In the genomic region with DNA sequence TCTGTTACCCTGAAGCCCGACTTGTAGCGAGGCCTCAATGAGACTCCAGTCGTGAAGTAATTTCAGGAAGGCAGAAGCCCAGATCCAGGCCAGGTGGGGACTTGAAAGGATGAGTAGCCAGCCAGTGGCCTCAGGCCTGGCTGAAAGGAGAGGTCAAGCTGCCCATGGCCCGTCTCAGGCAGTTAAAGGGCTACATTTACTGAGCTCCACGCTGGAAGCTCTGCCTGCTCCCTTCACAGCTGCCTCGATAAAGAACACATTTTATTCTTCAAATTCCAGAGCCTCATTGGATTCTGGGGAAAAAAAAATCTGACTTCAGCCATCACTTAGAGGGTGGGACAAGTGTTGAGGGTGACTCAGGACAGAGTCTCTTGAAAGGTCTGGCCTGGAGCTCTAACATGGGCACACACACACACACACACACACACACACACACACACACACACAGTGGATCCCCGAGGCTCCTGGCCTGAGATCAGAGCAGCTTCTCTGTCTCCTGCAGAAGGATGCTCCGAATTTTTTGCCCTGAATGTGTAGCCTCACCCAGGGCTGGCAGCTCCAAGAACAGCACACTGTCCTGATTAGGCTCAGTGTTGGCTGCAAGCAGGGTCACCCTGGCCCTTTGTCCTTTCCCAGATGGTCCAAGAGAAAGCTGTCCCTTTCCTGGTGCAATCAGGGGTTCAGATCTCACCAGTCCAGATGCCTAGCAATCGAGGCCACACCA, we compare ENCODE assay signal across 25 mouse cellular contexts. TPM values are rescaled to one million over a fixed set of nuclear protein-coding genes. Genes with fewer than 3 reads are reported as not detected.
A peak's percentile ranks its signal among the peaks of the same experiment; 100 is the strongest.
DNase-seq lines count a peak whose midpoint lies in the region; ATAC-seq and TF ChIP-seq lines count a peak whose summit lies in the region.
"Had no signal": no experiment of that assay in that cellular context is flagged by ENCODE, and none has a peak within 500 bp of the region (broad histone marks: within the 10 kb centered on the region; RNA-seq: fewer than 3 reads in every experiment).

No protein-coding gene starts in this region.

- peak; percentile 51 for DNase-seq in adrenal gland, postnatal 10 days
- DNase-seq in adrenal gland, adult 18-20 months (ENCODE audit: low spot score in 2 of 2) = no peak
- peak; percentile 11 for DNase-seq in heart, postnatal 4 days
- DNase-seq in urinary bladder, postnatal 14 days (ENCODE audit: low spot score) = peak; percentile 15
- DNase-seq in urinary bladder, postnatal 10 days (ENCODE audit: low spot score) = no peak
- no peak for DNase-seq in stomach, postnatal 0 days (ENCODE audit: low spot score)
- no peak for DNase-seq in ovary, postnatal 10 days (ENCODE audit: low spot score)
- DNase-seq: cerebellum, adult 11-12 months; cerebellum, postnatal 36 days; gastrocnemius, postnatal 36 days; kidney, postnatal 25 days; liver; liver, postnatal 0 days; midbrain, embryonic 14.5 days; right cerebral cortex, postnatal 14 days had no signal

- no peak overlapping the region for H3K4me3 ChIP-seq in heart, embryonic 12.5 days
- no peak overlapping the region for H3K4me3 ChIP-seq in stomach, postnatal 0 days (ENCODE audit: low read depth, low read length)
- H3K4me3 ChIP-seq: embryonic facial prominence, embryonic 12.5 days; forebrain, embryonic 13.5 days; heart, embryonic 15.5 days; hindbrain, embryonic 15.5 days; stomach, embryonic 15.5 days had no signal

- TF ChIP-seq EP300 in stomach, postnatal 0 days (optimal IDR thresholded peaks at IDR 0.05) = no peak

- no peak overlapping the region for H3K4me2 ChIP-seq in heart, embryonic 12.5 days
- no peak overlapping the region for H3K4me2 ChIP-seq in stomach, postnatal 0 days (replicated peaks; ENCODE audit: low read depth)
- H3K4me2 ChIP-seq: embryonic facial prominence, embryonic 12.5 days; forebrain, embryonic 13.5 days; heart, embryonic 15.5 days; hindbrain, embryonic 15.5 days; stomach, embryonic 15.5 days had no signal

- 55% methylated on average over 9 of the region's 9 CpGs for WGBS in heart, embryonic 12.5 days
- WGBS in stomach, postnatal 0 days = 47% methylated on average over 9 of the region's 9 CpGs

- H3K27me3 ChIP-seq in heart, embryonic 12.5 days (replicated peaks) = no peaks in the 10 kb centered on the region
- H3K27me3 ChIP-seq in stomach, postnatal 0 days (ENCODE audit: control insufficient read depth, insufficient read depth, low read length) = no peaks in the 10 kb centered on the region
- H3K27me3 ChIP-seq: embryonic facial prominence, embryonic 12.5 days; heart, embryonic 15.5 days; hindbrain, embryonic 15.5 days; Patski; stomach, embryonic 15.5 days had no signal

- H3K27ac ChIP-seq in heart, embryonic 12.5 days (ENCODE audit: poor library complexity, severe bottlenecking) = no peak overlapping the region
- 0 out of 2 replicates have a peak overlapping the region, but pooled peaks have one; percentile 2 for H3K27ac ChIP-seq in stomach, postnatal 0 days (replicated peaks)
- H3K27ac ChIP-seq: embryonic facial prominence, embryonic 12.5 days; forebrain, embryonic 13.5 days; heart, embryonic 15.5 days; hindbrain, embryonic 15.5 days; macrophage; stomach, embryonic 15.5 days had no signal

- no peaks in the 10 kb centered on the region for H3K9me3 ChIP-seq in heart, embryonic 12.5 days (replicated peaks)
- H3K9me3 ChIP-seq in stomach, postnatal 0 days (ENCODE audit: control insufficient read depth, low read length) = no peaks in the 10 kb centered on the region
- H3K9me3 ChIP-seq: embryonic facial prominence, embryonic 12.5 days; heart, embryonic 15.5 days; hindbrain, embryonic 15.5 days; stomach, embryonic 15.5 days had no signal

- TF ChIP-seq CTCF in stomach, postnatal 0 days (IDR thresholded peaks at IDR 0.05; ENCODE audit: low read depth) = no peak

- ATAC-seq in heart, embryonic 12.5 days (ENCODE audit: insufficient number of reproducible peaks, low FRiP score) = no peak
- no peak for ATAC-seq in stomach, postnatal 0 days (ENCODE audit: low FRiP score, low TSS enrichment)
- ATAC-seq: activated CD4-positive, CD25-positive, alpha-beta regulatory T cell, adult 4 months; forebrain, embryonic 13.5 days; intestine, postnatal 0 days; liver, postnatal 0 days; Patski had no signal

- no peaks in the 10 kb centered on the region for H3K36me3 ChIP-seq in heart, embryonic 12.5 days
- H3K36me3 ChIP-seq in stomach, postnatal 0 days (ENCODE audit: control insufficient read depth, insufficient read depth, low read length) = no peaks in the 10 kb centered on the region
- H3K36me3 ChIP-seq: embryonic facial prominence, embryonic 12.5 days; heart, embryonic 15.5 days; hindbrain, embryonic 15.5 days; stomach, embryonic 15.5 days had no signal

- no peak overlapping the region for H3K9ac ChIP-seq in heart, embryonic 12.5 days
- no peak overlapping the region for H3K9ac ChIP-seq in stomach, postnatal 0 days (ENCODE audit: low read length)
- H3K9ac ChIP-seq: embryonic facial prominence, embryonic 12.5 days; forebrain, embryonic 13.5 days; heart, embryonic 15.5 days; hindbrain, embryonic 15.5 days; liver, postnatal 0 days; stomach, embryonic 15.5 days had no signal

- peaks cover 32% of the 10 kb centered on the region for H3K4me1 ChIP-seq in heart, embryonic 12.5 days (replicated peaks)
- H3K4me1 ChIP-seq in stomach, postnatal 0 days (replicated peaks; ENCODE audit: control insufficient read depth, insufficient read depth) = peaks cover 12% of the 10 kb centered on the region

RNA-seq across cellular contexts. Expression of a gene that starts 53.0 kb away (rescaled TPM):
- 10 to 100 TPM; 28.4 to 87.1 TPM for total RNA-seq in adrenal gland, postnatal 10 days (2021)
- 10 to 100 TPM; 44.9 to 80.0 TPM for total RNA-seq in adrenal gland, adult 18-20 months (2021)
- total RNA-seq in heart, postnatal 4 days (2021) = 10 to 100 TPM; 23.8 to 29.4 TPM
- polyA plus RNA-seq in heart, embryonic 12.5 days (2016; fragmentation: Nextera tagmentation; extraction: Ambion mirVana) = 58.9 and 64.4 TPM in 2 replicates
- 37.1 and 39.1 TPM in 2 replicates for polyA plus RNA-seq in stomach, postnatal 0 days (2015; fragmentation: Nextera tagmentation; extraction: Ambion mirVana)

Comparison
In these comparisons a context has a peak if more than half of its experiments do, and no peak if none do; other contexts are left out.
1. DNase-seq: peak in adrenal gland, postnatal 10 days (single experiment), heart, postnatal 4 days (single experiment) and urinary bladder, postnatal 14 days (single experiment); none in adrenal gland, adult 18-20 months (0 of 2), urinary bladder, postnatal 10 days (single experiment), stomach, postnatal 0 days (single experiment) and ovary, postnatal 10 days (single experiment).